Mouse (Mus musculus) embryonic facial prominence, embryonic 12.5 days (tissue): Measurements from ENCODE around the gene March8. TPM values are rescaled to one million over a fixed set of nuclear protein-coding genes. Genes with fewer than 3 reads are reported as not detected.

Experiments used
- ATAC-seq: fragments of 200-750 bp; cut with Nextera tagmentation; 2 replicates; pipeline ENCODE4 v1.8.0; 2017; ENCODE audit not compliant: insufficient number of reproducible peaks, insufficient read depth, low FRiP score, low TSS enrichment
- H3K27ac ChIP-seq: fragments of 300-500 bp; sonication (generic); 2 replicates; pipeline ENCODE4 v1.5.1; 2016; ENCODE audit warnings: mild to moderate bottlenecking
- H3K27me3 ChIP-seq: fragments of 300-500 bp; sonication (generic); 2 replicates; pipeline ENCODE4 v1.6.1; 2016; ENCODE audit warnings: mild to moderate bottlenecking, moderate library complexity
- H3K36me3 ChIP-seq: fragments of 300-500 bp; sonication (generic); 2 replicates; pipeline ENCODE4 v1.6.1; 2016; ENCODE audit warnings: mild to moderate bottlenecking
- H3K4me1 ChIP-seq: fragments of 300-500 bp; sonication (generic); 2 replicates; pipeline ENCODE4 v1.6.1; 2016
- H3K4me2 ChIP-seq: fragments of 300-500 bp; sonication (generic); replicated peaks from 2 replicates; pipeline ENCODE4 v1.6.1; 2016; ENCODE audit warnings: mild to moderate bottlenecking, moderate library complexity
- H3K4me3 ChIP-seq: fragments of 300-500 bp; sonication (generic); 2 replicates; pipeline ENCODE4 v1.5.1; 2016; ENCODE audit warnings: mild to moderate bottlenecking
- H3K9ac ChIP-seq: fragments of 300-500 bp; sonication (generic); 2 replicates; pipeline ENCODE4 v1.6.1; 2016; ENCODE audit warnings: mild to moderate bottlenecking, moderate library complexity
- H3K9me3 ChIP-seq: fragments of 300-500 bp; sonication (generic); 2 replicates; pipeline ENCODE4 v1.6.1; 2016; ENCODE audit warnings: mild to moderate bottlenecking, moderate library complexity
- WGBS: fragments of 180-500 bp; shearing (Covaris S2); methylation state at CpG from one replicate; pipeline ENCODE4 v1.1.7; 2016; 5-methylcytosine and 5-hydroxymethylcytosine counted together
- polyA plus RNA-seq: library from polyadenylated mRNA; unstranded; fragments of >200 nt; fragmentation: Nextera tagmentation; extraction: Ambion mirVana; gene quantifications from 2 replicates; pipeline ENCODE4 v1.2.1, GENCODE M21; 2016

March8 gene
- 31.1 and 32.7 TPM in 2 replicates for polyA plus RNA-seq

DNA sequence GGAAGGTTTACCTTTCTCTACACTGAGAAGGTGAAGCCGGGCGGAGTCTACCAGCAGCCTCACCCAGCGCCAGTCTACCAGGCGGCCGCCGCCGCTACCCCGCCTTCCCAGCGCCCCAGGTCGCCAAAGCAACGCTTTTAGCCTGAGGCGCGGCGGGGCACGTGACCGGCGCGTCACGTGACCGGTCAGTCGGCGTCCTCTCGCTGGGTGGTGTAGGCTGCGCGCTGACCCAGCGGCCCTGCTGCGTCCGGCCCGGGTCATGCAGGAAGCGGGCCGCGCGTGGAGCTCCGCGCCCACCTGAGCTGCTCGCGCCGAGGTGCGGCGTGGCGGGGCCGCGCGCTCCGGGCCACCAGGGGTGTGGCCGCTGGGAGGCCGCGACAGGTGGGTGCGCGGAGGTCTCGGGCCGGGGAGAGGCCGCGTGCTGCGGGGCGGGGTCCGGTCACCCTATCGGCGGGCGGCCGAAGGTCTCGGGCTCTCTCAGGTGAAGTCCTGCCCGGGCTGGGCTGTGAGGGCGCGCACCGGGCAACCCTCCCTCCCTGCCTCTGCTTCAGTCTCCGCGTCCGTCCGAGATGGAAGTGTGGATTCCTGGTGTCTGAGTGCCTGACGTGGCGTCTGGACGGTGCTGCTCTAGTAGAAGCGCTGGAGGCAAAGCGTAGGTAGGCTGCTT is at the start of gene March8:
Gene March8 (plus strand): TSS at position 190 of the 667 bp plus-strand sequence.
- Histone ChIP-seq H3K4me3 (peak within 1 kb of the TSS; percentile 95), H3K9ac (peak within 1 kb of the TSS; percentile 78), H3K9me3 (no peaks in the 10 kb centered on the region), H3K27ac (0 out of 2 replicates have a peak within 1 kb of the TSS, but pooled peaks have one; percentile 30), H3K4me2 (peak within 1 kb of the TSS; percentile 64), H3K4me1 (no peaks in the 10 kb centered on the region; the same call in 1 of the 2 replicates), H3K36me3 (no peaks in the 10 kb centered on the region), H3K27me3 (no peaks in the 10 kb centered on the region)
- peak; percentile 91 for ATAC-seq
- under 1% methylated on average over 74 of the region's 75 CpGs for WGBS

DNA sequence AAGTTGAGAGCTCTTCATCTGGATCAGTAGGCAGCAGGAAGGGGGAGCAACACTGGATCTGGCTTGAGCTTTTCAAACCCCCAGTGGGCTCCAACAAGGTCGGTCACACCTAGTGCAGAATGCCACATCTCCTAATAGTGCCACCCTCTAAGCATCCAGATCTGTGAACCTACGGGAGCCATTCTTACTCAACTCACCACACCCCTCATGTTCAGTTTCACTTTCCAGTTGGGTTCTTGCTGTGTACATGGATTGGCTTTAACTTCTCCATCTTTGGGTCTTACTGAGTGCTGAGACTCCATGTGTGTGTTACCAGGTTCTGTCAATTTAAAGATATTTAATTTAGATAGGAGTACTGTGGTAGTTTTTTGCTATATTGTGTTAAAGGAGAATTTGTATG is 26.4 kb upstream of the March8 start:
- no peak overlapping the region for H3K4me2 ChIP-seq
- H3K4me3 ChIP-seq, result no peak overlapping the region
- no peak overlapping the region for H3K9ac ChIP-seq
- ATAC-seq, result no peak
- no peaks in the 10 kb centered on the region for H3K27me3 ChIP-seq
- H3K9me3 ChIP-seq, result no peaks in the 10 kb centered on the region
- no peaks in the 10 kb centered on the region for H3K36me3 ChIP-seq
- no peak overlapping the region for H3K27ac ChIP-seq
- 90% methylated on average over 2 of the region's 2 CpGs for WGBS
- no peaks in the 10 kb centered on the region for H3K4me1 ChIP-seq

DNA sequence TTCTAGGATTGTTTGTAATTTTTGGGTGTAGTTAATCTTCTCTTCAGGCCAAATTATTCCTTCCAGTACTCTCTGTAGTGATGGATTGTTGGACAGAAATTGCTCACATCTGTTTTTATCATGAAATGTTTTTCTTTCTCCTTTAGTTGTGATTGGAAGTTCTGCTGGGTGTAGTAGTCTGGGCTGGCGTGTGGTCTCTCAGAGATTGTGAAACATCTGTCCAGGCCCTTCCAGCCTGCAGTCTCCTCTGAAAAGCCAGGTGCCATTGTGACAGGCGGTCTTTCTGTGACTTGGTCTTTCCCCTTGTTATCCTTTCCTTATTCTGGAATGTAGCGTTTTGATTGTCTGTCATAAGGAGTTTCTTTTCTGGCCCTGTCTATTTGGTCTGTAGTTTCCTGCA is 18.6 kb upstream of the March8 start:
- no peaks in the 10 kb centered on the region for H3K27me3 ChIP-seq
- no peak overlapping the region for H3K4me3 ChIP-seq
- H3K27ac ChIP-seq, result no peak overlapping the region
- H3K9me3 ChIP-seq, result no peaks in the 10 kb centered on the region
- H3K4me1 ChIP-seq, result no peaks in the 10 kb centered on the region
- no peak for ATAC-seq
- no peak overlapping the region for H3K9ac ChIP-seq
- 66% methylated on average over 3 of the region's 3 CpGs for WGBS
- H3K4me2 ChIP-seq, result no peak overlapping the region
- no peaks in the 10 kb centered on the region for H3K36me3 ChIP-seq

DNA sequence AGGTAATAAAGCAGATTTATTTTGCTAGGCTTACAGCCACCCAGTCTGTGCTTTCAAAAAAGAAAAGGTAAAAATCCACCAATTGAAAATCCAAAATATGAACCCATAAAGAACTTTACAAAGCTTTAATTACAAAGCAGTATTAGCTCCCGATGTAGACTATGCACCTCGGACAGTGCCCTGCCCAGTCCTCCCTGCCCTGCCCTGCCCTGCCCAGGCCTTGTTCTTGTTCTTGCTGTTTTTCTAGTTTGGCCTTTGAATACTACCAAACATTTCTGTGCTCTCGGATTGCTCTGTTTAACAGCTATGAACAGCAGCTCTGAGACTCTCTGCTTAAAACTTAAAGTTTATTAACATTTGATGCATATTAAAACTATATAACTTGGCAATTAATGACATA is 11.2 kb upstream of the March8 start:
- WGBS, result 89% methylated on average over 3 of the region's 3 CpGs
- no peak overlapping the region for H3K4me3 ChIP-seq
- H3K9me3 ChIP-seq, result no peaks in the 10 kb centered on the region
- no peak overlapping the region for H3K9ac ChIP-seq
- no peak for ATAC-seq
- no peaks in the 10 kb centered on the region for H3K36me3 ChIP-seq
- H3K27me3 ChIP-seq, result no peaks in the 10 kb centered on the region
- H3K27ac ChIP-seq, result no peak overlapping the region
- no peaks in the 10 kb centered on the region for H3K4me1 ChIP-seq
- H3K4me2 ChIP-seq, result no peak overlapping the region

DNA sequence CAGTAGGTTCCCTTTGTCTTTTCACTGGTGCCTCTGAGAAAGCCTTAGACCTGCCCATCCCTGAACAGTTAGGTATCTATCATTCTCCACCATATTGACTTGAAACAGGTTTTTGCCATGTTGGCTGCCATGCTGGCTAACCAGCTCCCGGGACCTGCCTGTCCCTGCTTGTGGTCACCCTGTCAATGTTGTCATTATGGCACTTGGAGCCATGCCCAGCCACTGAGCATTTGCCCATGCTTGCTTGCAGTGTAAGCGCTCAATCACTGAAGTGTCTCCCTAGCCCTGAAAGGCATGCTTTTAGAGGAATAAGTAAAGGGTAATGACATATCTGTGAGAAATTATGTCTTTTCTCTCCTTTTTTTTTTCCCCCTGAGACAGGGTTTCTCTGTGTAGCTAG is 6.4 kb upstream of the March8 start:
- no peak for ATAC-seq

DNA sequence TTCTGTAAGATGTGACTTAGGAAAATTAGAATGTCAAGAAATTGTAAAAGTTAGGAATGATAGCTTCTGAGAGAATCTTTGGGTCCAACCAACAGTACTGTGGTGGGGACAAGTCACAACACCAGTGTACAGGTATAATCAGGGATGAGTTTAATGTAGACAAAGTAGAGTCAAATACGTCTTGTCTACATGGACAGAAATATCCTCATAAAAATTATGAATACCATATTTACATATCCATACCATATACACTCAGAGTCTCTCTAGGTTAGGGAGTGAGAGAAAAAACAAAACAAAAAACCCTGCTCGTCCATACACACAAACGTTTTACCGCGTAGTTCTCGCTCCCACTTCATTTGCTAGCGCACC is 374 bp upstream of the March8 start:
- Histone ChIP-seq H3K36me3 (no peaks in the 10 kb centered on the region), H3K27ac (no peak overlapping the region), H3K9ac (peak overlapping the region; percentile 78), H3K9me3 (no peaks in the 10 kb centered on the region), H3K4me2 (peak overlapping the region; percentile 64), H3K4me3 (peak overlapping the region; percentile 95), H3K4me1 (no peaks in the 10 kb centered on the region; the same call in 1 of the 2 replicates), H3K27me3 (no peaks in the 10 kb centered on the region)
- no peak for ATAC-seq
- 4% methylated on average over 7 of the region's 7 CpGs for WGBS

More for the DNA sequence above, 6.4 kb upstream of the March8 start:
- Histone ChIP-seq H3K4me2 (no peak overlapping the region), H3K27me3 (no peaks in the 10 kb centered on the region), H3K9me3 (no peaks in the 10 kb centered on the region), H3K4me1 (no peaks in the 10 kb centered on the region), H3K4me3 (no peak overlapping the region), H3K9ac (no peak overlapping the region), H3K27ac (no peak overlapping the region), H3K36me3 (no peaks in the 10 kb centered on the region)
- WGBS, result 83% methylated on average over 2 of the region's 2 CpGs

DNA sequence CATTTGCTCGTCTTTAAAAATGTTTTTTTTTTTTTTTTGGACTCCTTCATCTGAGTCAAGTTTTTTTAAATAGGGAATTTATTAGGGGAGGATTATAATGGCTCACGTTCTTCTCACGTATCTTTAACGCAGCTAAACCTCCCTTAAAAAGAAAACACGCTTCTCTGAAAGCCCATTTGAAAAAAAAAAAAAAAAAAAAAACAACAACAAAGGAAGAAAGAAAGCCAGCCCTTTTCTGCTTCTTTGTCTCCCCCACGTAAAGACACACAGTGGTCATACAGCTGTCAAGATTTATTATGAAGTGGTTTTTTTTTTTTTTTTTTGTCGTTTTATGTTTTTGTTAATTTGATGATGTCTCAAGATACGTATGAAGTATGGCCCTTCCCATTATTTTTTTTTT is 696 bp downstream of the March8 start:
- H3K9ac ChIP-seq, result peak overlapping the region; percentile 78; the same call in 1 of the 2 replicates
- H3K27ac ChIP-seq, result no peak overlapping the region
- peak overlapping the region; percentile 95 for H3K4me3 ChIP-seq
- H3K27me3 ChIP-seq, result no peaks in the 10 kb centered on the region
- H3K9me3 ChIP-seq, result no peaks in the 10 kb centered on the region
- 9% methylated on average over 8 of the region's 8 CpGs for WGBS
- no peaks in the 10 kb centered on the region; the same call in 1 of the 2 replicates for H3K4me1 ChIP-seq
- no peak for ATAC-seq
- peak overlapping the region; percentile 64 for H3K4me2 ChIP-seq
- H3K36me3 ChIP-seq, result no peaks in the 10 kb centered on the region

DNA sequence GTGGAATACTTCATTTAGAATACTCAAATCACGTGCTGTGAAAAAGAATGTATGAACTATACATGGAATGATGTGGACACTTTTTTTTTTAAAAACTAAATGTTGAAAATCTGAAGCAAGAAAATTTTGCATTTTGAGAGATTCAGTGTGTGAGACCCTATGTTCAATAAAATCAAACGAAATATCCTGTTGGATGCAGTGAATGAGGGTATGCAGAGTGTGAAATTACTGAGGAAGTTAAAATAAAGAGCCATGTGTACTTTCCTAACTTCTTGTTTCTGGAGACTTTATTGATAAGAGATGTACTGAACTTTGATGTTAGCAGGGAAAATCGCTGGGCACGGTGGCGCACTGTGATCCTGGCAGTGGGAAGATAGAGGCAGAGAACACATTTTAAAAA is 1.3 kb downstream of the March8 start:
- WGBS, result 86% methylated on average over 5 of the region's 5 CpGs
- Histone ChIP-seq H3K9me3 (no peaks in the 10 kb centered on the region), H3K9ac (no peak overlapping the region), H3K27me3 (no peaks in the 10 kb centered on the region), H3K4me2 (peak overlapping the region; percentile 64), H3K36me3 (no peaks in the 10 kb centered on the region), H3K4me1 (no peaks in the 10 kb centered on the region; the same call in 1 of the 2 replicates), H3K27ac (no peak overlapping the region), H3K4me3 (peak overlapping the region; percentile 95; the same call in 1 of the 2 replicates)
- ATAC-seq, result no peak

DNA sequence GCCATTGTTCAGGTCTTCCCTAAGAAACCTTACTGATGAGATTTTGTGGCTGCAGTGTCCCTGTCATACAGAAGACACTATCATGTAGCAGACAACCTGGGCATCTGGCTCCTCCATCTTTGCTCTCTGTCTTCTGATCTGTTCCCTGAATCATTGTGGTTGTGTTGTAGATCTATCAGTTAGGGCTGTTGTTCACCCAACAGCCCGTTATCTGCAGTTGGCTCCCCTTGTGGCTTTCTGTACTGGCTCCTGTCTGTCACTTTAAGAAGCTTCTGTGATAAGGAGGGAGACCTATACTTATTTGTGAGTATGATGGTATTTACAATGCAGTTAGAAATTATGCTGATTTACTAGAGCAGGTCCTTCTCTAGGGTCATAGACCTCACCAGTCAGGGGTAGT is 2.7 kb downstream of the March8 start:
- H3K27ac ChIP-seq, result no peak overlapping the region
- no peak overlapping the region for H3K4me2 ChIP-seq
- no peaks in the 10 kb centered on the region for H3K27me3 ChIP-seq
- no peaks in the 10 kb centered on the region; the same call in 1 of the 2 replicates for H3K4me1 ChIP-seq
- H3K4me3 ChIP-seq, result no peak overlapping the region
- H3K9ac ChIP-seq, result no peak overlapping the region
- WGBS, result 86% methylated on average over 1 of the region's 1 CpGs
- no peaks in the 10 kb centered on the region for H3K9me3 ChIP-seq
- no peaks in the 10 kb centered on the region for H3K36me3 ChIP-seq
- no peak for ATAC-seq

DNA sequence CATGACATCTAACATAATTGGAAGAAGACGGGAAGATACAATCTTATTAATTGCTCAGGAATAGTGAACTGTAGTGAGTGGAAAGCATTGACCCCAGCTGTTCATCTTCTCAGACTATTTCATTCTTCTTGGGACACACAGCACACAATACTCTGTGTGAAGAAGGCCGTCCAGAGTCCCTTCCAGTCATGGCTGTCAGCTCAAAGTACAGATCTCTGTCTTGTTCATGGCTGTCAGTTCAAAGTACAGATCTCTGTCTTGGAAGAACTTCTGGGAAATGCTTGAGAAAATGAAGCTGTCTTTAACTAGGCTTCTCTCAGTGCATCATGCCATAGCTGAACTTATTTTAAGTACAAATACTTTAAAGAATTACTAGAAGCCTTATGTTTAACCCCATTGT is 10.1 kb downstream of the March8 start:
- H3K9me3 ChIP-seq, result no peaks in the 10 kb centered on the region
- 76% methylated on average over 2 of the region's 2 CpGs for WGBS
- no peaks in the 10 kb centered on the region for H3K36me3 ChIP-seq
- no peak for ATAC-seq
- H3K4me2 ChIP-seq, result no peak overlapping the region
- no peaks in the 10 kb centered on the region for H3K27me3 ChIP-seq
- H3K27ac ChIP-seq, result no peak overlapping the region
- no peak overlapping the region for H3K4me3 ChIP-seq
- no peak overlapping the region for H3K9ac ChIP-seq
- no peaks in the 10 kb centered on the region for H3K4me1 ChIP-seq

DNA sequence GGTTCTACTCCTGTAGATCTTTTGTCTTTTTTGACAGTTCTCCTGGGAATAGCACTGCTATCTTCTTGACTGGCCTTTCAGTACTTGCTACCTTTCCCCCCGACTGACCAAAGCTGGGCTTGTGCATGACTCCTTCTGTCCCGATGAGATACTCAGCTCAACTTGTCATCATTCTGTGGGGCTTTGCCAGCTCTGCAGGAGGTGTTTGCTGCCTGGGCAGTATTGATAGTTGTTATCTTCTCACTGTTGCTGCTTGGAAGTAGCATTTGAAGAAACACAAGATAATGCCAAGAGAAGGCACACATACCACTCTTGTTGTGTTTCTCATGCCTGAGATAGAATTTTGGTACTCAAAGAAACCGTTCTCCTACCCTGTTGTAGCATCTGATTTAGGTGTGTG is 12.2 kb downstream of the March8 start:
- H3K4me3 ChIP-seq, result no peak overlapping the region
- no peaks in the 10 kb centered on the region for H3K4me1 ChIP-seq
- 80% methylated on average over 3 of the region's 3 CpGs for WGBS
- H3K27me3 ChIP-seq, result no peaks in the 10 kb centered on the region
- H3K9me3 ChIP-seq, result no peaks in the 10 kb centered on the region
- no peak overlapping the region for H3K9ac ChIP-seq
- H3K36me3 ChIP-seq, result no peaks in the 10 kb centered on the region
- ATAC-seq, result no peak
- no peak overlapping the region for H3K27ac ChIP-seq
- no peak overlapping the region for H3K4me2 ChIP-seq

DNA sequence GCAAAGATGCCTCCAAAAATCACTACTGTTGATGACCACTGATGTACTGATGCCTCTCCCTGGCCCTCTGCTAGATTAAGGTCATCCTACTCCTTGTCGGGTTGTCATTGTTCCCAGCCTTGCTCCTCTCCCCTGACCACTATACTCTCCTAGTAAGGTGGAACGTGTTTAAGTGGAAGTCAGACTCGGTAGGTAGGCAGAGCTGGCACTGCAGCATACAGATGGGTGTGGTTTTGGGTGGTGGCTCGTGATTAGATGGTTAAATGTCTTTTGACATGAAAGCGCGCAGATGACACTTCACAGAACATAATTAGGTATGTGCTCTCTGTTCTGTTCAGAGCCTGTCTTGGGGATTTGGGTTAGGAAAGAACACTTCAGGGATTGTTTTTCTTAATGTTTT is 12.8 kb downstream of the March8 start:
- Histone ChIP-seq H3K27me3 (no peaks in the 10 kb centered on the region), H3K4me1 (no peaks in the 10 kb centered on the region), H3K4me2 (no peak overlapping the region), H3K36me3 (no peaks in the 10 kb centered on the region), H3K4me3 (no peak overlapping the region), H3K9ac (no peak overlapping the region), H3K27ac (no peak overlapping the region), H3K9me3 (no peaks in the 10 kb centered on the region)
- ATAC-seq, result no peak
- WGBS, result 82% methylated on average over 6 of the region's 6 CpGs
